Mouse (Mus musculus): ENCODE results near the gene Lias.
A peak's percentile ranks its signal among the peaks of the same experiment; 100 is the strongest.

Lias gene

DNA sequence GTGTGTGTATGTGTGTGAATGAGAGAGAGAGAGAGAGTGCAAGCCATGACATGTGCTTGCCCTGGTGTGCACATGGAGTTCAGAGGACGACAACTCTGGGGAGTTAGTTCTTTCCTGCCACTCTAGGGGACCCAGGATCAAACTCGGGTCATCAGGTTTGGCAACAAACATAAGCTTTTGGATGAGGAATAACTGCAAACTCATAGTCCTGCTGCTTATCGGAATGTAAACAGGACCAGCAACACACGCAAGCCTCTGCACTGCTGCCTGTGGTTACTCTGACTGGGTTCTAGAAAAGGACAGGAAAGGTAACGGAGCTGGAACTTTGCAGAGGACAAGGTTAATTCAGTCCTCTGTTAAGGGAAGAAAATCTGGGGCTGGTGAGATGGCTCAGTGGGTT, 34.0 kb downstream of the Lias start:
- DNase-seq (ENCODE audit: low read depth, low spot score) = no peak

GRCm38 (mm10) chr5:65428321-65428720, 37.0 kb downstream of the Lias start:
- DNase-seq (ENCODE audit: low read depth, low spot score) = no peak

DNA sequence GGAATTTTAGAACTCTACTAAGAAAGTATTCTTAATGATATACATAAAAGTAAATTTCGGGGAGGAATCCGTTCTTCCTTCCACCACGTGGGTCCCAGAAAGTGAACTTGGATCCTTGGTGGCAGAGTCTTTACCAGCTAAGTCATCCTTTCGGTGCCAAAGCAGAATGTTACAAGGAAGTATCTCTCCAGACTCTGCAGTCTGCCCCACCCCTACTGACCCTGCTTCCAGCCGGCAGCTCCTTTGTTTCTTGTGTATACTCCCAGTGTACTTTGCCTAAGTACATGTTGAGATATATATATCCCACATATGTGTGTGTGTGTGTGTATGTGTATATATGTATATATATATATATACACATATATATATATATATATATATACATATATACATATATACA, 38.1 kb downstream of the Lias start:
- no peak for DNase-seq (ENCODE audit: low read depth, low spot score)

- DNase-seq (ENCODE audit: low read depth, low spot score) = peak; percentile 20
Measured at GRCm38 (mm10) chr5:65434471-65435362, 43.4 kb downstream of the Lias start.

- DNase-seq (ENCODE audit: low read depth, low spot score) = no peak
Measured at GRCm38 (mm10) chr5:65435363-65435805, 44.1 kb downstream of the Lias start.

DNA sequence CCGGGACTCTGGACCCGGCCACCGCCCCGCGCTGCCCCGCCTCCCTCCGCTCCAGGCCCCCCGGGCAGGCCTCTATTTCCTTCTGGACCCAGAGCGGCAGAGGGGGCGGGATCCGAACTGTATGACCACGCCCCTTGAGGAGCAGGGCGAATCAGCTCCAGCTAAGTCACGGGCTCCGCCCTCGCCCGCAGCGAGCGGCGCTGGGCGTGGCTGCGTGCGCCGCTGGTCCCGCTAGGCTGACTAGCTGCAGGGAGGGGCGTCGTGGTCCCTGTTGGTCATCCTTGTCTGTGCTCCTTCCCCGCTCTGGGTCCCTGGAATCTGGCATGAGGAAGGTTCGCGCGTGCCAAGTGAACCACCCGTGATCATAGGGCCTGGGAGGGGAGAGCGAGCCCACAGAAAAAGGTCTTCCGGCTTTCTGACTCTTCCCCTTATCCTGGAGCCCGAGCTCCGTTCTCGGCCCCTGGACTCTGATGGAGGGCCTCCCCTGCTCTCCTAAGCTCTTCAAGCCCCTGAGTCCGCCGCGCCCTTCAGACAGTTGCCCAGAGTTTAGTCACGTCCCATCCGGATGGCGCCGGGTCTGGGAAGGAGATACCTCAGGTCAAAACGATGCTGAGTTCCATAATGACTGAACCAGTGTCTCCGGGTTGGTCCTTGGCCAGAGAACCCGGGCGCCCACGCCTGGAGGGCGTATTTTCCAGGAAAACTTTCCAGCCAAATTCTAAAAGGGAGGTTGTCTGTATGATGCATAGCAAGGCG, 44.7 kb downstream of the Lias start, which contains the start of gene Ugdh:
Gene Ugdh (minus strand): TSS at position 144 of the 756 bp plus-strand sequence.
- DNase-seq (ENCODE audit: low read depth, low spot score) = peak; percentile 99

DNA sequence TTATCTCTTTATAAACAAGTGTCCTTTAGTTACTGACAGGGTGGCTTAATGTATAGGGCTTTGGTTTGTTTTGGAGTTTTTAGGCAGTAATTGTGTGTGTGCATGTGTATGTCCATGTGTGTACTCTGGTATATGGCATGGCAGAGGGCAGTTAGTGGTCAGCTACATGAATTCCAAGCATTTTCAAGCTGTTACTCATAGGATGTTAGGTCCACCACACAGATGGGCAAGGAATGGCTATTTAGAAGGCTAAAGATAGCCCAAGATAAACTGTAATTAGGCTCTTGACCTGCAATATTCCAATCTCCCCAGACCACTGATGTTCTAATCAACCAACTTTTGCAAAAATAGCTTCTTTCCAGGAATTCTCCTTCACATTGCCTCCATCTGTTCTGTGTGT, 46.7 kb downstream of the Lias start:
- no peak for DNase-seq (ENCODE audit: low read depth, low spot score)

GRCm38 (mm10) chr5:65444981-65445380, 53.7 kb downstream of the Lias start:
- DNase-seq (ENCODE audit: low read depth, low spot score) = no peak

DNA sequence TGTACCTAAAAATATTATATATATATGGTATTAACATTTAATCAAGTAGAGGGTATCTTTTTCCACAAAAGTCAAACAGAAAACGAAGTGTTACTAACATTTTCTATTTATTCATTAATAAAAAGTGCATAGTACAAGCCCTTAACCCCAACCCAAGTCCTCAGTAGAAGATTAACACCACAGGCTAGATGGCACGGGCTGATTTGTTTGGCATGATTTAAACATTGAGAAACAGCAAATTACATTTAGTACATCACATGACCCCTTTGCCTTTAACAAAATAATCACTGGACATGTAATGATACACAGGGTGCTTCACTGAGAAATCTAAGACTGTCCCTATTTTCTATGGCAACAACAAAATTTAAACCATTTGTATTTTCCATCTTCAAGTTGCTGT, 55.5 kb downstream of the Lias start:
- no peak for DNase-seq (ENCODE audit: low read depth, low spot score)

- no peak for DNase-seq (ENCODE audit: low read depth, low spot score)
Measured at GRCm38 (mm10) chr5:65447826-65448225, 56.5 kb downstream of the Lias start.

DNA sequence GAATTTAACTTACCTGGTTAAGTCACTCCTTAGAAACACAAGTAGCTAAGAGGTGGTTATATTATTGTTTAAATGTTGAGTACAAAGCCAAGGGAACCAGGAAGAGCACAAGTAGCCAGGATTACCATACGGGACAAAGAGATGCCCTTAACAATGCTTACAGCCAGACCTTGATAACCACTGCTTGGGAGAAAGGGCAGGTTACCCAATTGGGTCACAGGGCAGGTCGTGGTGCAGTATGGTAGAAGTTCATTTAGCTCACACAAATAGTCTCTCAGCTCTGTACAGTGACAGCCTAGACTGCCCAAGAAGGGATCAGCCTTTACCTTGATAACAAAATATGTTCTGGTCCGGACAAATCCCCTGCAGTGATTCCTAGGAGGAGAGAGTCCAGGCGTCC, 57.6 kb downstream of the Lias start:
- DNase-seq (ENCODE audit: low read depth, low spot score) = no peak

DNA sequence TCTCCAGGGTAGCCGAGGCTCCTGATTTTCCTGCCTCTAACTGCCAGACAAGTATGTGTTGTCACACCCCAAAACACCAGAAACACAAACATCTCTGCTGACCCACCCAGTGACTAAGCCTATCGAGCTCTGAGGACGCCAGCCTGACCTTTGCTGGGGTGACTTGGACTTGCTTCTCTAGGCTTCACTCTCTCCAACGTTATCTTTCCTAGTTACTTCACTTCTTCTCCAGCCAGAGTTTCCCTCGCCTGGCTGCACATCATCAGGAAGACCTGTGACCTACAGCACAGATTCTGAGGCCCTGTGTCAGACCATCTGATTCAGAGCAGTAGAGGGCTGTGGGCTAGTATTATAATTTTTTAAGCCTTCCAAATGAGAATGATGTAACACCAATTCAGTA, 63.5 kb downstream of the Lias start:
- no peak for DNase-seq (ENCODE audit: low read depth, low spot score)

- DNase-seq (ENCODE audit: low read depth, low spot score) = no peak
Measured at GRCm38 (mm10) chr5:65457086-65457827, 66.0 kb downstream of the Lias start.

DNA sequence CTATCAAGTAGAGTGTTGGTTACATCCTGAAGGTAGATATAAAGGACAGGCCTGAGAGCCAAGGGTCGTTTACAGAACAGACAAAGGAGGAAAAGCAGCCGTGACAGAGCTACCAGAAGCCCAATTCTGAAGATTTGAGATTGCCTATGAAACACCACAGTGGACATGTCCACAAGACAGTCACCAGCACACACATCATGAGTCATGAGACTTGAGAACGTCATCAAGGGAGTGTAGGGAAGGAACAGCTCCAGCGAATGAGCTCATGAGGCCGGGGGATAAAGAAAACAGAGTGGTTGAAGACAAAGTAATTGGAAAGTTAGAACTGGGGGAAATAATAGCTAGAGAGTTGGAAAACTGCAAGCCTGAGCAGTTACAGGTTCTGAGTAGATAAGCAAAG, 66.5 kb downstream of the Lias start:
- DNase-seq (ENCODE audit: low read depth, low spot score) = no peak

DNA sequence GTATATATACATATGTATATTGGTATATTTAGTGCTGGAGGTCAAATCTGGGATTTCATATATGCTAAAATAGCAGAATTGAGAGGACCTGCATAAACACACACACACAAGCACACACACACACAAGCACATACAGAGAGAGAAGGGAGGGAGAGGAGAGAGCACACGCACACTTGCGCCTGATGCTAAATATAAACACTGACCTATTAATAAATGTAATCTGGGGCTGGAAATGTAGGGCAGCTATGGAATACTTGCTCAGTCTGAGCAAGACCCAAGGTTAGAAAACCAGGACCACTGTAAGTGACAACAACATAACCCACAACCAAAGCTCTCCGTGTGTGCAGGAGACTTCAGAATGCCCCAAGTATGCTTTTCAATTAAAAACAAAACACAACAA, 68.2 kb downstream of the Lias start:
- no peak for DNase-seq (ENCODE audit: low read depth, low spot score)
